Mouse (Mus musculus): ENCODE results near the gene Psma6. TPM values are rescaled to one million over a fixed set of nuclear protein-coding genes. Genes with fewer than 3 reads are reported as not detected.

Psma6 gene
- polyA plus RNA-seq, 1 experiment from 2014 or later, result 407 TPM

- 83% methylated on average over 3 of the region's 3 CpGs for WGBS
- Histone ChIP-seq H3K4me1 (ENCODE audit: control insufficient read depth, insufficient read depth, low read length) (no peaks in the 10 kb centered on the region), H3K27ac (ENCODE audit: low read length) (no peak overlapping the region), H3K36me3 (ENCODE audit: control insufficient read depth, insufficient read depth, low read length) (no peaks in the 10 kb centered on the region), H3K9ac (ENCODE audit: low read depth, low read length) (no peak overlapping the region), H3K4me3 (ENCODE audit: low read length) (no peak overlapping the region), H3K9me3 (ENCODE audit: control insufficient read depth, low read length) (no peaks in the 10 kb centered on the region), H3K4me2 (ENCODE audit: low read depth, low read length) (no peak overlapping the region), H3K27me3 (replicated peaks; ENCODE audit: control insufficient read depth, insufficient read depth, low read length) (no peaks in the 10 kb centered on the region)
- ATAC-seq, result no peak
These were observed 11.5 kb upstream of the Psma6 start for GRCm38 (mm10) chr12:55372424-55373055.

DNA sequence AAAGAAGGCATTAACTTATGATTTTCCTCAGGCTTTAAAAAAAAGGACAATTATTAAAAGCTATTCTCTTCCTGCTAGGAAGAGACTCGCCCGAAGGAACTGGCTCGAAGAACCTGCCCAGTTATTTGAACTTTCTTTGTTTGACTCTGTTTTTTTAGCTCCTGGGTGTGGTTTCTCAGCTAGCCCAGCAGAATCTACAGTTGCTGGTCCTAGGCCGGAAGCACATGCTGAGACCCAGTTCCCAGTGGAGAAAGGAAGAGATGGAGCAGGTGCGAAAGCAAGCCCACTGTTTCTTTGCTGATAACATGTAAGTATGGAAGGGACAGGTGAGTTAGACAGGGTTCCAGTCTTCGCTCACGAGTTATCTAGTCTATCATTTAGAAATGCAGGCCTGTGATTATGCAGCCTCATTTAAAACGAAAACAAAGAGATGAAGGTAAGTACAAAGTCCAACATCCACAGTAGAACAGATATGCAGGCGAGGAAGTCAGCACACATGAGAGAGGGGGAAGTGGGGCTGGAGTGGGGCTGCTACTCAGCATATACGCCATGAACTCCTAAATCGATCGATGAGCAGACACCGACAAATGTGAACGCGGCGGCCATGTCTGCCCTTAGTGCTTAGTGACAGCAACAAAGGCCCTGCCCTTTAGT is 6.9 kb upstream of the Psma6 start:
- H3K9ac ChIP-seq (ENCODE audit: low read depth, low read length), result no peak overlapping the region
- no peak overlapping the region for H3K4me3 ChIP-seq (ENCODE audit: low read length)
- H3K4me1 ChIP-seq (ENCODE audit: control insufficient read depth, insufficient read depth, low read length), result no peaks in the 10 kb centered on the region
- WGBS, result 72% methylated on average over 16 of the region's 16 CpGs
- 0 out of 2 replicates have a peak overlapping the region, but pooled peaks have one; percentile 16 for H3K4me2 ChIP-seq (ENCODE audit: low read depth, low read length)
- peak; percentile 81 for ATAC-seq
- H3K9me3 ChIP-seq (ENCODE audit: control insufficient read depth, low read length), result no peaks in the 10 kb centered on the region
- H3K36me3 ChIP-seq (ENCODE audit: control insufficient read depth, insufficient read depth, low read length), result no peaks in the 10 kb centered on the region
- H3K27me3 ChIP-seq (replicated peaks; ENCODE audit: control insufficient read depth, insufficient read depth, low read length), result no peaks in the 10 kb centered on the region
- H3K27ac ChIP-seq (ENCODE audit: low read length), result peak overlapping the region; percentile 38

GRCm38 (mm10) chr12:55377610-55377980 is 6.4 kb upstream of the Psma6 start:
- Histone ChIP-seq H3K4me2 (ENCODE audit: low read depth, low read length) (no peak overlapping the region), H3K4me1 (ENCODE audit: control insufficient read depth, insufficient read depth, low read length) (no peaks in the 10 kb centered on the region), H3K9me3 (ENCODE audit: control insufficient read depth, low read length) (no peaks in the 10 kb centered on the region), H3K27me3 (replicated peaks; ENCODE audit: control insufficient read depth, insufficient read depth, low read length) (no peaks in the 10 kb centered on the region), H3K27ac (ENCODE audit: low read length) (0 out of 2 replicates have a peak overlapping the region, but pooled peaks have one; percentile 0), H3K36me3 (ENCODE audit: control insufficient read depth, insufficient read depth, low read length) (no peaks in the 10 kb centered on the region), H3K9ac (ENCODE audit: low read depth, low read length) (no peak overlapping the region), H3K4me3 (ENCODE audit: low read length) (no peak overlapping the region)
- peak; percentile 27; the same call in 1 of the 2 replicates for ATAC-seq
- 67% methylated on average over 6 of the region's 6 CpGs for WGBS

GRCm38 (mm10) chr12:55384826-55385225 is 804 bp downstream of the Psma6 start:
- WGBS, result 88% methylated on average over 3 of the region's 3 CpGs
- H3K9me3 ChIP-seq (ENCODE audit: control insufficient read depth, low read length), result no peaks in the 10 kb centered on the region
- no peak overlapping the region for H3K9ac ChIP-seq (ENCODE audit: low read depth, low read length)
- H3K4me2 ChIP-seq (ENCODE audit: low read depth, low read length), result no peak overlapping the region
- no peak overlapping the region for H3K27ac ChIP-seq (ENCODE audit: low read length)
- no peak overlapping the region for H3K4me3 ChIP-seq (ENCODE audit: low read length)
- no peak for ATAC-seq
- no peaks in the 10 kb centered on the region for H3K36me3 ChIP-seq (ENCODE audit: control insufficient read depth, insufficient read depth, low read length)
- 0 out of 2 replicates have a peak, but pooled peaks cover 4% of the 10 kb centered on the region for H3K4me1 ChIP-seq (ENCODE audit: control insufficient read depth, insufficient read depth, low read length)
- H3K27me3 ChIP-seq (replicated peaks; ENCODE audit: control insufficient read depth, insufficient read depth, low read length), result no peaks in the 10 kb centered on the region

- Histone ChIP-seq H3K4me2 (ENCODE audit: low read depth, low read length) (no peak overlapping the region), H3K9me3 (ENCODE audit: control insufficient read depth, low read length) (no peaks in the 10 kb centered on the region), H3K36me3 (ENCODE audit: control insufficient read depth, insufficient read depth, low read length) (no peaks in the 10 kb centered on the region), H3K9ac (ENCODE audit: low read depth, low read length) (no peak overlapping the region), H3K4me1 (ENCODE audit: control insufficient read depth, insufficient read depth, low read length) (0 out of 2 replicates have a peak, but pooled peaks cover 4% of the 10 kb centered on the region), H3K4me3 (ENCODE audit: low read length) (no peak overlapping the region), H3K27ac (ENCODE audit: low read length) (no peak overlapping the region), H3K27me3 (replicated peaks; ENCODE audit: control insufficient read depth, insufficient read depth, low read length) (no peaks in the 10 kb centered on the region)
- ATAC-seq, result no peak
- WGBS, result 63% methylated on average over 6 of the region's 6 CpGs
These were observed 1.9 kb downstream of the Psma6 start for GRCm38 (mm10) chr12:55385931-55386330.

GRCm38 (mm10) chr12:55386456-55386855 is 2.4 kb downstream of the Psma6 start:
- 82% methylated on average over 9 of the region's 9 CpGs for WGBS
- H3K4me1 ChIP-seq (ENCODE audit: control insufficient read depth, insufficient read depth, low read length), result 0 out of 2 replicates have a peak, but pooled peaks cover 4% of the 10 kb centered on the region
- H3K27me3 ChIP-seq (replicated peaks; ENCODE audit: control insufficient read depth, insufficient read depth, low read length), result no peaks in the 10 kb centered on the region
- no peaks in the 10 kb centered on the region for H3K36me3 ChIP-seq (ENCODE audit: control insufficient read depth, insufficient read depth, low read length)
- H3K9ac ChIP-seq (ENCODE audit: low read depth, low read length), result no peak overlapping the region
- H3K27ac ChIP-seq (ENCODE audit: low read length), result no peak overlapping the region
- ATAC-seq, result no peak
- H3K4me3 ChIP-seq (ENCODE audit: low read length), result no peak overlapping the region
- no peak overlapping the region for H3K4me2 ChIP-seq (ENCODE audit: low read depth, low read length)
- no peaks in the 10 kb centered on the region for H3K9me3 ChIP-seq (ENCODE audit: control insufficient read depth, low read length)

DNA sequence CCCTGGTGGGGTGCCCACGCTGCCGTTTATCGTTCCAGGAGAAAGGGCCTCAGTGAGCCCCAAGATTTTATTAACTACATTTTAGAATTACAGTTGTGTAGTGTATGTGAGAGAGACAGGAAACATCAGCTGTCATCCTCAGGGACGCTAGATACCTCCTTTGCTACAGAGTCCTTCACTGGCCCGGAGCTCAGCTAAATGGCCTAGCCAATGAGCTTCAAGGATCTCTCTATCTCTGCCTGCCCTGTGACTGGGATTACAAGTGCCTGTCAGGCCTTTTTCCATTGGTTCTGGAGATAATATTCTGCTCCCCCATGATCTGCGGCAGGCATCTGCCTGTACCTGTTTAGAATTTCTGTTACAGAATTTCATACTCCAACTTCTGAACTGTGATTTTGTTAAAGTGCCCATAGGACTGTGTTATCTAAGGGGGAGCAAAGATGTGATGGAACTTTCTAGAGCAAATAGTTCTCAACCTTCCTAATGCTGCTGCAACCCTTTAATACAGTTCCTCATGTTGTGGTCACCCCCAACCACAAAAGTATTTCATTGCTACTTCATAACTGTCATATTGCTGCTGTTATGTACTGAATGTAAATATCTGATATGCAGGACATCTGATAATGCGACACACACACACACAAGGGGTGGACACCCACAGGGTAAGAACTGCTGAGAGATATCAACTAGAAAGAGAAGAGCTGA is 3.2 kb downstream of the Psma6 start:
- Histone ChIP-seq H3K4me1 (ENCODE audit: control insufficient read depth, insufficient read depth, low read length) (0 out of 2 replicates have a peak, but pooled peaks cover 4% of the 10 kb centered on the region), H3K27ac (ENCODE audit: low read length) (no peak overlapping the region), H3K4me3 (ENCODE audit: low read length) (no peak overlapping the region), H3K4me2 (ENCODE audit: low read depth, low read length) (no peak overlapping the region), H3K27me3 (replicated peaks; ENCODE audit: control insufficient read depth, insufficient read depth, low read length) (no peaks in the 10 kb centered on the region), H3K9me3 (ENCODE audit: control insufficient read depth, low read length) (no peaks in the 10 kb centered on the region), H3K9ac (ENCODE audit: low read depth, low read length) (no peak overlapping the region), H3K36me3 (ENCODE audit: control insufficient read depth, insufficient read depth, low read length) (no peaks in the 10 kb centered on the region)
- 74% methylated on average over 7 of the region's 7 CpGs for WGBS
- no peak for ATAC-seq

GRCm38 (mm10) chr12:55387788-55388465 is 3.9 kb downstream of the Psma6 start:
- Histone ChIP-seq H3K27ac (ENCODE audit: low read length) (no peak overlapping the region), H3K27me3 (replicated peaks; ENCODE audit: control insufficient read depth, insufficient read depth, low read length) (no peaks in the 10 kb centered on the region), H3K9ac (ENCODE audit: low read depth, low read length) (no peak overlapping the region), H3K4me2 (ENCODE audit: low read depth, low read length) (no peak overlapping the region), H3K9me3 (ENCODE audit: control insufficient read depth, low read length) (no peaks in the 10 kb centered on the region), H3K36me3 (ENCODE audit: control insufficient read depth, insufficient read depth, low read length) (no peaks in the 10 kb centered on the region), H3K4me3 (ENCODE audit: low read length) (no peak overlapping the region), H3K4me1 (ENCODE audit: control insufficient read depth, insufficient read depth, low read length) (0 out of 2 replicates have a peak, but pooled peaks cover 4% of the 10 kb centered on the region)
- WGBS, result 57% methylated on average over 11 of the region's 11 CpGs
- 0 out of 2 replicates have a peak, but pooled peaks have one; percentile 52 for ATAC-seq

DNA sequence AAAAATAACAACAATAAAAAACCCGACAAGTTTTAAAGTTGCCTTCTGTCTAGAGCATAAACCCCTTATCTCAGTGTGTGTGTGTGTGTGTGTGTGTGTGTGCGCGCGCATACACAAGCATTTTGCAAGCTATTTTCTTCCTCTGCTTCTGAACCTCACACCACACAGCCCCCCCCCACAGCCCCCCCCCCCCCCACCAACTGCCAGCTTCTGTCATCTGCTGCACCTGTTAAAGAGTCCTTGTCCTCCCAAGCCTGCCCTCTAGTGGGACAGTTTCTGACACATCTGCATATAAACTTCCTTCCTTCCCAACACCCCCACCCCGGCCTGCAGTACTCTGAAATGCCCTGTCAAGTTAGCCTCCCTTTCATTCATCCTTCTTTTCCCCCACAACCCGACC is 4.5 kb downstream of the Psma6 start:
- WGBS, result 73% methylated on average over 6 of the region's 6 CpGs
- Histone ChIP-seq H3K4me1 (ENCODE audit: control insufficient read depth, insufficient read depth, low read length) (0 out of 2 replicates have a peak, but pooled peaks cover 4% of the 10 kb centered on the region), H3K27ac (ENCODE audit: low read length) (no peak overlapping the region), H3K4me3 (ENCODE audit: low read length) (no peak overlapping the region), H3K4me2 (ENCODE audit: low read depth, low read length) (no peak overlapping the region), H3K36me3 (ENCODE audit: control insufficient read depth, insufficient read depth, low read length) (no peaks in the 10 kb centered on the region), H3K9ac (ENCODE audit: low read depth, low read length) (no peak overlapping the region), H3K9me3 (ENCODE audit: control insufficient read depth, low read length) (no peaks in the 10 kb centered on the region), H3K27me3 (replicated peaks; ENCODE audit: control insufficient read depth, insufficient read depth, low read length) (no peaks in the 10 kb centered on the region)
- ATAC-seq, result peak; percentile 56; the same call in 1 of the 2 replicates

Measured in intestine, embryonic 16.5 days (tissue).